Mouse (Mus musculus) stomach, postnatal 0 days (tissue): ENCODE data around the gene Stat1.

ENCODE experiments used
- CTCF ChIP-seq: IDR thresholded peaks from 2 replicates; pipeline ENCODE4 v1.5.1; 2016; ENCODE audit warnings: antibody characterized with exemption, low read depth, mild to moderate bottlenecking, moderate library complexity
- EP300 ChIP-seq: optimal IDR thresholded peaks from 2 replicates; pipeline ENCODE3; 2016; ENCODE audit warnings: antibody characterized with exemption

GRCm38 (mm10) chr1:52121052-52121451 is 1.8 kb downstream of the Stat1 start:
- TF ChIP-seq CTCF (no peak), EP300 (no peak)
